Mouse (Mus musculus): Measurements from ENCODE around the gene Trappc12. TPM values are rescaled to one million over a fixed set of nuclear protein-coding genes. Genes with fewer than 3 reads are reported as not detected.

Gene Trappc12
- polyA plus RNA-seq, 1 experiment = 49.4 TPM

- peaks cover 16% of the 10 kb centered on the region for H3K4me1 ChIP-seq (ENCODE audit: control insufficient read depth, insufficient read depth, low read length)
- no peak for DNase-seq
- no peaks in the 10 kb centered on the region for H3K27me3 ChIP-seq (ENCODE audit: control insufficient read depth, insufficient read depth, low read length)
- TF ChIP-seq POLR2A (IDR thresholded peaks at IDR 0.05; ENCODE audit: borderline replicate concordance, insufficient read depth, low read length) = no peak
- no peak for TF ChIP-seq CTCF (IDR thresholded peaks at IDR 0.05; ENCODE audit: borderline replicate concordance, insufficient read depth, low read depth, low read length)
- no peak overlapping the region for H3K27ac ChIP-seq (ENCODE audit: insufficient read depth, low read length)
- WGBS = 90% methylated on average over 6 of the region's 6 CpGs
- no peak overlapping the region for H3K4me3 ChIP-seq (replicated peaks; ENCODE audit: insufficient read depth, low read depth, low read length)
Measured at GRCm38 (mm10) chr12:28705204-28705603, 45.1 kb downstream of the Trappc12 start.

- no peak overlapping the region for H3K27ac ChIP-seq (ENCODE audit: insufficient read depth, low read length)
- peak; percentile 21; the same call in 1 of the 2 replicates for TF ChIP-seq CTCF (IDR thresholded peaks at IDR 0.05; ENCODE audit: borderline replicate concordance, insufficient read depth, low read depth, low read length)
- TF ChIP-seq POLR2A (IDR thresholded peaks at IDR 0.05; ENCODE audit: borderline replicate concordance, insufficient read depth, low read length) = no peak
- no peak overlapping the region for H3K4me3 ChIP-seq (replicated peaks; ENCODE audit: insufficient read depth, low read depth, low read length)
- no peaks in the 10 kb centered on the region for H3K27me3 ChIP-seq (ENCODE audit: control insufficient read depth, insufficient read depth, low read length)
- DNase-seq = no peak
- peaks cover 20% of the 10 kb centered on the region for H3K4me1 ChIP-seq (ENCODE audit: control insufficient read depth, insufficient read depth, low read length)
- WGBS = 42% methylated on average over 12 of the region's 12 CpGs
Measured at GRCm38 (mm10) chr12:28704381-28704780, 45.9 kb downstream of the Trappc12 start.

DNA sequence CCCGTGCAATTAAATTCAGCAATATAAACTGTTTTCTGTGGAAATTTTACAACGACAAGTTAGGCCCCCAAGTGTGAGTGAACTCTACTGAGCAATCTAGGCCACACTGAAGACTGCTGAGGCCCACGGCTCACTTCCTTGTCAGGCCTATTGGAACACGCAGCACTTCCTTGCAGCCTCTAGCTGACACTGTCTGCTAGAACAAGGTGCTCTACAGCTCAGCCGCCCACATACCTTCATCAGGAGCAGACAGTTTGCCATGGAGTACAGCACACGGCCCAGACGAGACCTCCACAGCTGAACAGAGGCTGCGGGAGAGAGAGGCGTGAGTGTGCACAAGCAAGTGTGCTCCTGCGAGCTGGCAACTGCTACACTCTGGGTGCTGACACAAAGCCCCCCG lies 49.0 kb downstream of the Trappc12 start:
- H3K27me3 ChIP-seq (ENCODE audit: control insufficient read depth, insufficient read depth, low read length) = no peaks in the 10 kb centered on the region
- no peak overlapping the region for H3K27ac ChIP-seq (ENCODE audit: insufficient read depth, low read length)
- WGBS = 70% methylated on average over 11 of the region's 11 CpGs
- TF ChIP-seq CTCF (IDR thresholded peaks at IDR 0.05; ENCODE audit: borderline replicate concordance, insufficient read depth, low read depth, low read length) (no peak), POLR2A (IDR thresholded peaks at IDR 0.05; ENCODE audit: borderline replicate concordance, insufficient read depth, low read length) (no peak)
- no peak for DNase-seq
- peaks cover 20% of the 10 kb centered on the region for H3K4me1 ChIP-seq (ENCODE audit: control insufficient read depth, insufficient read depth, low read length)
- no peak overlapping the region for H3K4me3 ChIP-seq (replicated peaks; ENCODE audit: insufficient read depth, low read depth, low read length)

DNA sequence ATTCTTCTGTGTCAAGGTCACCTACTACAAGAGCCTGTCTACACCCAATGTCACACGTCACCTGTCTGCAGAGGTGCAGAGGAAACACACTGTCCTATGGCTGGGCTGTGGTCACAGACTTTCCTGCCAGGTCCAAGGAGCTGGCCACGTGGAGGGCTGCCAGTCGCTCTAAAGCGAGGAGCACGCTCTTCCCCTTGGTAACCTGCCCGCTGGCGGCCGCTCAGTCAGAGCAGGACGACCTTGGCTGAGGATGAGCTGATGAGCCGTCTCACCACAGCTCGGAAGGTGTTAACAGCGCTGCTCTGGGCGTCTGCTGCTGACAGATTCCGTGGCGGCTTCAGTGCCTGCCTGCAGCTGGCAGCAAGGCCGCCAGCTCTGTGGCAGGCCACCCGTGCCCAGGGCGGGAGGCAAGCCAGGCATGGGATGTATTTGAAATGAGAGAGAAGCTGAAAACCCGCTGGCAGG lies 49.7 kb downstream of the Trappc12 start:
- no peak overlapping the region for H3K4me3 ChIP-seq (replicated peaks; ENCODE audit: insufficient read depth, low read depth, low read length)
- H3K27ac ChIP-seq (ENCODE audit: insufficient read depth, low read length) = peak overlapping the region; percentile 48
- DNase-seq = peak; percentile 81 to 84
- H3K4me1 ChIP-seq (ENCODE audit: control insufficient read depth, insufficient read depth, low read length) = peaks cover 22% of the 10 kb centered on the region
- no peaks in the 10 kb centered on the region for H3K27me3 ChIP-seq (ENCODE audit: control insufficient read depth, insufficient read depth, low read length)
- WGBS = 8% methylated on average over 19 of the region's 19 CpGs
- TF ChIP-seq CTCF (IDR thresholded peaks at IDR 0.05; ENCODE audit: borderline replicate concordance, insufficient read depth, low read depth, low read length) (no peak), POLR2A (IDR thresholded peaks at IDR 0.05; ENCODE audit: borderline replicate concordance, insufficient read depth, low read length) (no peak)

GRCm38 (mm10) chr12:28700101-28700511 lies 50.2 kb downstream of the Trappc12 start:
- Histone ChIP-seq H3K4me3 (replicated peaks; ENCODE audit: insufficient read depth, low read depth, low read length) (no peak overlapping the region), H3K4me1 (ENCODE audit: control insufficient read depth, insufficient read depth, low read length) (peaks cover 26% of the 10 kb centered on the region), H3K27ac (ENCODE audit: insufficient read depth, low read length) (peak overlapping the region; percentile 26), H3K27me3 (ENCODE audit: control insufficient read depth, insufficient read depth, low read length) (no peaks in the 10 kb centered on the region)
- DNase-seq = peak in 1 of 2 experiments; percentile 42
- TF ChIP-seq POLR2A (IDR thresholded peaks at IDR 0.05; ENCODE audit: borderline replicate concordance, insufficient read depth, low read length) (no peak), CTCF (IDR thresholded peaks at IDR 0.05; ENCODE audit: borderline replicate concordance, insufficient read depth, low read depth, low read length) (no peak)
- WGBS = 22% methylated on average over 3 of the region's 3 CpGs

GRCm38 (mm10) chr12:28699656-28700055 lies 50.6 kb downstream of the Trappc12 start:
- H3K27ac ChIP-seq (ENCODE audit: insufficient read depth, low read length) = 0 out of 2 replicates have a peak overlapping the region, but pooled peaks have one; percentile 33
- peak; percentile 90 for TF ChIP-seq CTCF (IDR thresholded peaks at IDR 0.05; ENCODE audit: borderline replicate concordance, insufficient read depth, low read depth, low read length)
- no peak for TF ChIP-seq POLR2A (IDR thresholded peaks at IDR 0.05; ENCODE audit: borderline replicate concordance, insufficient read depth, low read length)
- H3K27me3 ChIP-seq (ENCODE audit: control insufficient read depth, insufficient read depth, low read length) = no peaks in the 10 kb centered on the region
- peak; percentile 74 to 82 for DNase-seq
- no peak overlapping the region for H3K4me3 ChIP-seq (replicated peaks; ENCODE audit: insufficient read depth, low read depth, low read length)
- H3K4me1 ChIP-seq (ENCODE audit: control insufficient read depth, insufficient read depth, low read length) = peaks cover 28% of the 10 kb centered on the region
- WGBS = 12% methylated on average over 6 of the region's 6 CpGs

DNA sequence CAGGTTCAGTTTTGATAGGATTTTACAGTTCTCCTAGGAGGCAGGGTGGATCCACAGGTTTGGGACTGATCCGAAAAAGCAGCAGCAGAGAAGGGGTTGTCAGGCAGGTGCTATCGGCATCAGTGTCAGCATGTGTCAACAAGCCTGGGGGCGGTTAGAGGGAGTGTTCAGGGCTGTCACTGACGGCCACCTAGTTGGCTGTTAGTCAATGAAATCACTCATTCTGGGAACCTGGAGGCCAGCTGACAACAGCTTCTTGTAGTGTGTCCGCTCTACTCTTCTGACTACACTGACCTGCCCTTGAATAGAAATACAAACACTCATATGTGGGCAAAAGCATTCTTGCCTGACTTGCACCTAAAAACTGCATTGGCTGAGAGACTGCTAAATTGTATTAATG lies 51.2 kb downstream of the Trappc12 start:
- DNase-seq = no peak
- no peak overlapping the region for H3K27ac ChIP-seq (ENCODE audit: insufficient read depth, low read length)
- 66% methylated on average over 5 of the region's 5 CpGs for WGBS
- no peak overlapping the region for H3K4me3 ChIP-seq (replicated peaks; ENCODE audit: insufficient read depth, low read depth, low read length)
- peaks cover 31% of the 10 kb centered on the region for H3K4me1 ChIP-seq (ENCODE audit: control insufficient read depth, insufficient read depth, low read length)
- TF ChIP-seq CTCF (IDR thresholded peaks at IDR 0.05; ENCODE audit: borderline replicate concordance, insufficient read depth, low read depth, low read length) = no peak
- TF ChIP-seq POLR2A (IDR thresholded peaks at IDR 0.05; ENCODE audit: borderline replicate concordance, insufficient read depth, low read length) = no peak
- H3K27me3 ChIP-seq (ENCODE audit: control insufficient read depth, insufficient read depth, low read length) = no peaks in the 10 kb centered on the region

DNA sequence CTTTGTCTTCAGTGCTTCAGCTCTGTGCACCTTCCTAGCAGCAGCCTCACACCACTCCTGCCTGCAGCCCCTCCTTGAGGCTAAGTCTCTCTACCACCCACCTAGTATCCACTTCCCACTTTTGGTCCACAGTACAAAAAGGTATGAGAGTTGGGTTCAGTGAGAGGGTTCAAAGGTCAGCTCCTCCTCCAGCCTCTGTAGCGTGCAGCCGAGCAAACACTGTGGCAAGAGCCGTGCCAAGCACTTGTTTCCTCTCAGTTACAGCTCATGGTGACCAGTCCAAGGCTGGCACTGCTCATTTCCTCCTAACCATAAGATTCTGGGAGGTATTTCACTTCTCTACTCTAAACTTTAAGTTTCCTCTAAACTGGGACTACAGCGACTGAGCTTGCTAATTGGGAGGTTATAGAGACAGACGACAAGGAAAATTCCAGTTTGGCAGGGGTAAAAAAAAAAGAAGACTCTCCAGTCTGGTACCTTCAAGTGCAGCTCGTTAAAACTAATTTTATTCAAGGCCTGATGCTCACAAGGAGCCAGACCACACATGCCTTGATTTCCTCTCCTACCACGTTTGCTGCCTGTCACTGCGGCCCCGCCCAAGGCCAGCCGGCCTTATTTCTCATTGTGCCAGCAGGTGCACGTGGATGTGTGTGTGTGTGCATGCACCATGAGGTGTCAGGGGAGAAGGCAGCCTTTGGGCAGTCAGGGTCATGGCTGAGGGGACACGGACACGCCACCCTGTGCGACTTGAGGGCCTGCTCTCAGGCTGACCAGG lies 52.3 kb downstream of the Trappc12 start:
- Histone ChIP-seq H3K27ac (ENCODE audit: insufficient read depth, low read length) (no peak overlapping the region), H3K4me1 (ENCODE audit: control insufficient read depth, insufficient read depth, low read length) (peaks cover 32% of the 10 kb centered on the region), H3K27me3 (ENCODE audit: control insufficient read depth, insufficient read depth, low read length) (no peaks in the 10 kb centered on the region), H3K4me3 (replicated peaks; ENCODE audit: insufficient read depth, low read depth, low read length) (no peak overlapping the region)
- no peak for DNase-seq
- WGBS = 71% methylated on average over 14 of the region's 14 CpGs
- no peak for TF ChIP-seq CTCF (IDR thresholded peaks at IDR 0.05; ENCODE audit: borderline replicate concordance, insufficient read depth, low read depth, low read length)
- TF ChIP-seq POLR2A (IDR thresholded peaks at IDR 0.05; ENCODE audit: borderline replicate concordance, insufficient read depth, low read length) = no peak

Data from cerebellum, adult 2 months (tissue).